Mouse (Mus musculus): ENCODE measurements at regions not wholly inside any gene's neighbourhood (a gene's known extent, or its start where the extent isn't known, plus 50 kb on each side); places are given as distances from the start of the nearest gene placed in this dataset.

- H3K36me3 ChIP-seq (ENCODE audit: control insufficient read depth, insufficient read depth, low read length) = no peaks in the 10 kb centered on the region
- H3K4me2 ChIP-seq (ENCODE audit: low read depth, low read length) = no peak overlapping the region
- no peak for ATAC-seq
- WGBS = 85% methylated on average over 14 of the region's 14 CpGs
- H3K9ac ChIP-seq (ENCODE audit: low read depth, low read length) = no peak overlapping the region
- no peaks in the 10 kb centered on the region for H3K9me3 ChIP-seq (ENCODE audit: control insufficient read depth, low read length)
- H3K27me3 ChIP-seq (replicated peaks; ENCODE audit: control insufficient read depth, insufficient read depth, low read length) = no peaks in the 10 kb centered on the region
- H3K4me3 ChIP-seq (ENCODE audit: low read length) = no peak overlapping the region
- H3K4me1 ChIP-seq (ENCODE audit: control insufficient read depth, insufficient read depth, low read length) = peaks cover 10% of the 10 kb centered on the region
- H3K27ac ChIP-seq (ENCODE audit: low read length) = no peak overlapping the region
Measured at GRCm38 (mm10) chr17:9975995-9976394, 306.5 kb upstream of the Pabpc6 start.

GRCm38 (mm10) chr17:9975153-9975552 is 305.6 kb upstream of the Pabpc6 start:
- no peak overlapping the region for H3K4me2 ChIP-seq (ENCODE audit: low read depth, low read length)
- H3K9ac ChIP-seq (ENCODE audit: low read depth, low read length) = no peak overlapping the region
- no peak for ATAC-seq
- no peak overlapping the region for H3K4me3 ChIP-seq (ENCODE audit: low read length)
- 86% methylated on average over 1 of the region's 1 CpGs for WGBS
- H3K9me3 ChIP-seq (ENCODE audit: control insufficient read depth, low read length) = no peaks in the 10 kb centered on the region
- H3K4me1 ChIP-seq (ENCODE audit: control insufficient read depth, insufficient read depth, low read length) = peaks cover 10% of the 10 kb centered on the region
- no peaks in the 10 kb centered on the region for H3K36me3 ChIP-seq (ENCODE audit: control insufficient read depth, insufficient read depth, low read length)
- no peak overlapping the region for H3K27ac ChIP-seq (ENCODE audit: low read length)
- H3K27me3 ChIP-seq (replicated peaks; ENCODE audit: control insufficient read depth, insufficient read depth, low read length) = no peaks in the 10 kb centered on the region

GRCm38 (mm10) chr17:9967988-9968387 is 298.5 kb upstream of the Pabpc6 start:
- ATAC-seq = no peak

GRCm38 (mm10) chr17:9962893-9963436 is 293.4 kb upstream of the Pabpc6 start:
- WGBS = 55% methylated on average over 10 of the region's 10 CpGs
- ATAC-seq = no peak

More at GRCm38 (mm10) chr17:9967988-9968387, 298.5 kb upstream of the Pabpc6 start:
- Histone ChIP-seq H3K9ac (ENCODE audit: low read depth, low read length) (no peak overlapping the region), H3K4me2 (ENCODE audit: low read depth, low read length) (no peak overlapping the region), H3K27ac (ENCODE audit: low read length) (no peak overlapping the region), H3K9me3 (ENCODE audit: control insufficient read depth, low read length) (no peaks in the 10 kb centered on the region), H3K4me1 (ENCODE audit: control insufficient read depth, insufficient read depth, low read length) (no peaks in the 10 kb centered on the region), H3K27me3 (replicated peaks; ENCODE audit: control insufficient read depth, insufficient read depth, low read length) (no peaks in the 10 kb centered on the region), H3K36me3 (ENCODE audit: control insufficient read depth, insufficient read depth, low read length) (no peaks in the 10 kb centered on the region), H3K4me3 (ENCODE audit: low read length) (no peak overlapping the region)
- WGBS = 53% methylated on average over 7 of the region's 7 CpGs

DNA sequence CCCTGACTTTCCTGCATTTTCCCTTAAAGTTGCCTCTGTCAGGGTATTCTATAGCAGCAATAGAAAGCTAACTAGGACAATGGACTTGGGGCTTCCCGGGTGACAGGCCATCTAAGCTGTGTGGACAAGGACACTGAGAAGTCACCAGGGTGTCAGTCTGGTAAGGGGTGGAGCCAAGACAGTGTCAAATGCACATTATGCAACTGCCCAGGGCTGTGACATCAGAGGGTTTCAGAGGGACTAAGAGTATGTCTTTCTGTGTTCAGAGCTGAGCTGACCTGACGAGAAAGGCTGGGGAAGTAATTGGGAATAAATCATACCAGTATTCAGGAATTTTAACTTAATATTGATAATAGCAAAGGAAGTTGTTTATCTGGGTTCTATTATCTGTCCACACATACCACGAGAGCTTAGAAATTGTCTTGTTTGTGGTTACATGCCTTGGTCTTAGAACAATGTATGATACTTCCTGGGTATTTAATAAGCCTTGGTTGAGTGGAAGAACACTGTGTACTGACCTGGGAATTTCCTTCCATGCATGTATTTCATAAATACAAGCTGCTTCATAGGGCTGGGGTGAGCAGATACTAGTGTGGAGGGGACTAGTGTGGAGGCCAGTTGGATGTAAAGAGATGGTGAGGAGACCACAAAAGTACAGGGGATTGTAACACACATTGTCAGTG is 279.6 kb upstream of the Pabpc6 start:
- Histone ChIP-seq H3K27me3 (replicated peaks; ENCODE audit: control insufficient read depth, insufficient read depth, low read length) (no peaks in the 10 kb centered on the region), H3K4me1 (ENCODE audit: control insufficient read depth, insufficient read depth, low read length) (no peaks in the 10 kb centered on the region), H3K9me3 (ENCODE audit: control insufficient read depth, low read length) (0 out of 2 replicates have a peak, but pooled peaks cover 2% of the 10 kb centered on the region)

More at GRCm38 (mm10) chr17:9962893-9963436, 293.4 kb upstream of the Pabpc6 start:
- H3K36me3 ChIP-seq (ENCODE audit: control insufficient read depth, insufficient read depth, low read length) = no peaks in the 10 kb centered on the region
- no peak overlapping the region for H3K9ac ChIP-seq (ENCODE audit: low read depth, low read length)
- no peak overlapping the region for H3K4me2 ChIP-seq (ENCODE audit: low read depth, low read length)
- no peak overlapping the region for H3K4me3 ChIP-seq (ENCODE audit: low read length)
- no peaks in the 10 kb centered on the region for H3K9me3 ChIP-seq (ENCODE audit: control insufficient read depth, low read length)
- H3K4me1 ChIP-seq (ENCODE audit: control insufficient read depth, insufficient read depth, low read length) = no peaks in the 10 kb centered on the region
- H3K27me3 ChIP-seq (replicated peaks; ENCODE audit: control insufficient read depth, insufficient read depth, low read length) = no peaks in the 10 kb centered on the region
- H3K27ac ChIP-seq (ENCODE audit: low read length) = no peak overlapping the region

DNA sequence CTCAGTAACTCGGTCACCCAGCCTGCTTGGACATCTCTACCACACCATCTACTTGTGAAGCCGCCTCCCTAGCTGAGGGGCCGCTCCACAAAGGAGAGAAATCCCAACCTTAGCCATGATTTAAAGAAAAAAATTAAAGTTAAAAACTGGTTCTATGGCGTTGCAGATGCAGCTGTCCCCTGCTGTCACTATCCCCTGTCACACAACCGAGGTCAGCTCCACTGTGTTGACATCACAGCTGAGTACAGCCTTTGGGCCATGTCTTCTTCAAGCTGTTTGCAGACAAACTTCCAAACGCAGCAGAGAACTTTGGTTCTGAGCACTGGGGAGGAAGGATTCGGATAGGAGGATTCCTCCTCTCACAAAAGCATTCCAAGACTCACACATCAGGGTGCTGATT is 278.1 kb upstream of the Pabpc6 start:
- no peak overlapping the region for H3K9ac ChIP-seq (ENCODE audit: low read depth, low read length)
- H3K27me3 ChIP-seq (replicated peaks; ENCODE audit: control insufficient read depth, insufficient read depth, low read length) = no peaks in the 10 kb centered on the region
- H3K4me2 ChIP-seq (ENCODE audit: low read depth, low read length) = no peak overlapping the region
- no peaks in the 10 kb centered on the region for H3K4me1 ChIP-seq (ENCODE audit: control insufficient read depth, insufficient read depth, low read length)
- no peak overlapping the region for H3K4me3 ChIP-seq (ENCODE audit: low read length)
- H3K9me3 ChIP-seq (ENCODE audit: control insufficient read depth, low read length) = 0 out of 2 replicates have a peak, but pooled peaks cover 2% of the 10 kb centered on the region
- ATAC-seq = no peak
- no peaks in the 10 kb centered on the region for H3K36me3 ChIP-seq (ENCODE audit: control insufficient read depth, insufficient read depth, low read length)
- H3K27ac ChIP-seq (ENCODE audit: low read length) = no peak overlapping the region
- 80% methylated on average over 7 of the region's 7 CpGs for WGBS

More for the DNA sequence above, 279.6 kb upstream of the Pabpc6 start:
- ATAC-seq = no peak
- H3K4me3 ChIP-seq (ENCODE audit: low read length) = no peak overlapping the region
- no peak overlapping the region for H3K4me2 ChIP-seq (ENCODE audit: low read depth, low read length)
- H3K27ac ChIP-seq (ENCODE audit: low read length) = no peak overlapping the region
- no peaks in the 10 kb centered on the region for H3K36me3 ChIP-seq (ENCODE audit: control insufficient read depth, insufficient read depth, low read length)
- H3K9ac ChIP-seq (ENCODE audit: low read depth, low read length) = no peak overlapping the region
- 82% methylated on average over 3 of the region's 3 CpGs for WGBS

- no peaks in the 10 kb centered on the region for H3K27me3 ChIP-seq (replicated peaks; ENCODE audit: control insufficient read depth, insufficient read depth, low read length)
- 85% methylated on average over 8 of the region's 8 CpGs for WGBS
- no peak overlapping the region for H3K9ac ChIP-seq (ENCODE audit: low read depth, low read length)
- H3K4me3 ChIP-seq (ENCODE audit: low read length) = no peak overlapping the region
- H3K4me2 ChIP-seq (ENCODE audit: low read depth, low read length) = no peak overlapping the region
- H3K9me3 ChIP-seq (ENCODE audit: control insufficient read depth, low read length) = no peaks in the 10 kb centered on the region
- H3K4me1 ChIP-seq (ENCODE audit: control insufficient read depth, insufficient read depth, low read length) = no peaks in the 10 kb centered on the region
- H3K27ac ChIP-seq (ENCODE audit: low read length) = no peak overlapping the region
- H3K36me3 ChIP-seq (ENCODE audit: control insufficient read depth, insufficient read depth, low read length) = no peaks in the 10 kb centered on the region
- ATAC-seq = no peak
Measured at GRCm38 (mm10) chr17:9944513-9944912, 275.0 kb upstream of the Pabpc6 start.

DNA sequence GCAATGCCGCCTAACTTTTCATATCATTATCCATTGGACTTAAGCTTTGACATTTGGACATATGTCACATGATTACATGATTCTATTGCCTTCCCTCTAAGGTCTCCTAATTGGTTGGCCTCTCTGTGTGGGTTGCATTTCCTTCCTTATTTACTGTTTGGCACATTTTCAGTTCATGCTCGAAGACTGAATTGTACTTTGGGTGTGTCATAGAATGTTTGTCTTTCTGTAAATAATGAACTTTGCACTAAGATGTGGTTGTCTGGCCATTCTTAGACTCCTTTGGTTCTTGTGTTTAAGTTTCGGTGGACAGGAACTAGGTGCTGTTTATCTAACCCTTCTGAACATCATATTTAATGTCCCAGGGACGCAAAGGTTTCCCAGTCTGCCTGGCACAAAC is 272.7 kb upstream of the Pabpc6 start:
- Histone ChIP-seq H3K36me3 (ENCODE audit: control insufficient read depth, insufficient read depth, low read length) (no peaks in the 10 kb centered on the region), H3K27ac (ENCODE audit: low read length) (no peak overlapping the region)

GRCm38 (mm10) chr17:9939576-9939975 is 270.1 kb upstream of the Pabpc6 start:
- no peaks in the 10 kb centered on the region for H3K27me3 ChIP-seq (replicated peaks; ENCODE audit: control insufficient read depth, insufficient read depth, low read length)
- 52% methylated on average over 6 of the region's 6 CpGs for WGBS
- no peak overlapping the region for H3K9ac ChIP-seq (ENCODE audit: low read depth, low read length)

More for the DNA sequence above, 272.7 kb upstream of the Pabpc6 start:
- no peak overlapping the region for H3K4me2 ChIP-seq (ENCODE audit: low read depth, low read length)
- no peaks in the 10 kb centered on the region for H3K4me1 ChIP-seq (ENCODE audit: control insufficient read depth, insufficient read depth, low read length)
- ATAC-seq = no peak
- H3K9me3 ChIP-seq (ENCODE audit: control insufficient read depth, low read length) = no peaks in the 10 kb centered on the region
- no peak overlapping the region for H3K4me3 ChIP-seq (ENCODE audit: low read length)
- WGBS = 56% methylated on average over 4 of the region's 4 CpGs
- H3K9ac ChIP-seq (ENCODE audit: low read depth, low read length) = no peak overlapping the region
- no peaks in the 10 kb centered on the region for H3K27me3 ChIP-seq (replicated peaks; ENCODE audit: control insufficient read depth, insufficient read depth, low read length)

More at GRCm38 (mm10) chr17:9939576-9939975, 270.1 kb upstream of the Pabpc6 start:
- H3K4me1 ChIP-seq (ENCODE audit: control insufficient read depth, insufficient read depth, low read length) = no peaks in the 10 kb centered on the region
- H3K36me3 ChIP-seq (ENCODE audit: control insufficient read depth, insufficient read depth, low read length) = no peaks in the 10 kb centered on the region
- H3K4me2 ChIP-seq (ENCODE audit: low read depth, low read length) = no peak overlapping the region
- ATAC-seq = no peak
- H3K4me3 ChIP-seq (ENCODE audit: low read length) = no peak overlapping the region
- H3K27ac ChIP-seq (ENCODE audit: low read length) = no peak overlapping the region
- no peaks in the 10 kb centered on the region for H3K9me3 ChIP-seq (ENCODE audit: control insufficient read depth, low read length)

Data from intestine, embryonic 16.5 days (tissue).